Mouse (Mus musculus): Measurements from ENCODE around the gene 2300002M23Rik. TPM values are rescaled to one million over a fixed set of nuclear protein-coding genes. Genes with fewer than 3 reads are reported as not detected.

The 2300002M23Rik gene
- total and polyA plus RNA-seq, 2 experiments from 2014 or later = not detected

- peak overlapping the region; percentile 0; the same call in 1 of the 2 replicates for H3K9ac ChIP-seq (replicated peaks; ENCODE audit: low read depth, low read length)
- H3K4me1 ChIP-seq (ENCODE audit: control insufficient read depth, insufficient read depth) = peaks cover 14% of the 10 kb centered on the region; the same call in 1 of the 2 replicates
- peak; percentile 7 for DNase-seq (ENCODE audit: low spot score)
- ATAC-seq (ENCODE audit: insufficient read depth, low read depth) = no peak; the same call in 1 of the 2 replicates
- peak overlapping the region; percentile 16; the same call in 1 of the 2 replicates for H3K4me3 ChIP-seq (ENCODE audit: low read depth, low read length)
- no peaks in the 10 kb centered on the region for H3K36me3 ChIP-seq (replicated peaks; ENCODE audit: control insufficient read depth, insufficient read depth, low read length)
- H3K27me3 ChIP-seq (ENCODE audit: control insufficient read depth, insufficient read depth, low read length) = no peaks in the 10 kb centered on the region
- H3K27ac ChIP-seq (ENCODE audit: low read depth) = peak overlapping the region; percentile 15; the same call in 1 of the 2 replicates
- TF ChIP-seq EP300 (IDR thresholded peaks at IDR 0.05; ENCODE audit: low read depth) (no peak), CTCF (IDR thresholded peaks at IDR 0.05; ENCODE audit: low read depth) (no peak)
- H3K4me2 ChIP-seq (ENCODE audit: low read depth, low read length) = peak overlapping the region; percentile 37
- no peaks in the 10 kb centered on the region for H3K9me3 ChIP-seq (replicated peaks; ENCODE audit: control insufficient read depth, low read length)
- WGBS = 31% methylated on average over 14 of the region's 14 CpGs
Measured at GRCm38 (mm10) chr17:35543412-35543861, 23.8 kb upstream of the 2300002M23Rik start.

- ATAC-seq (ENCODE audit: insufficient read depth, low read depth) = no peak
- Histone ChIP-seq H3K27ac (ENCODE audit: low read depth) (peak overlapping the region; percentile 15; the same call in 1 of the 2 replicates), H3K9me3 (replicated peaks; ENCODE audit: control insufficient read depth, low read length) (no peaks in the 10 kb centered on the region), H3K4me1 (ENCODE audit: control insufficient read depth, insufficient read depth) (peaks cover 19% of the 10 kb centered on the region), H3K27me3 (ENCODE audit: control insufficient read depth, insufficient read depth, low read length) (no peaks in the 10 kb centered on the region), H3K36me3 (replicated peaks; ENCODE audit: control insufficient read depth, insufficient read depth, low read length) (no peaks in the 10 kb centered on the region), H3K4me2 (ENCODE audit: low read depth, low read length) (no peak overlapping the region), H3K9ac (replicated peaks; ENCODE audit: low read depth, low read length) (no peak overlapping the region), H3K4me3 (ENCODE audit: low read depth, low read length) (no peak overlapping the region)
- no peak for TF ChIP-seq EP300 (IDR thresholded peaks at IDR 0.05; ENCODE audit: low read depth)
- no peak for TF ChIP-seq CTCF (IDR thresholded peaks at IDR 0.05; ENCODE audit: low read depth)
- no peak for DNase-seq (ENCODE audit: low spot score)
- 63% methylated on average over 6 of the region's 6 CpGs for WGBS
Measured at GRCm38 (mm10) chr17:35544001-35544400, 23.2 kb upstream of the 2300002M23Rik start.

DNA sequence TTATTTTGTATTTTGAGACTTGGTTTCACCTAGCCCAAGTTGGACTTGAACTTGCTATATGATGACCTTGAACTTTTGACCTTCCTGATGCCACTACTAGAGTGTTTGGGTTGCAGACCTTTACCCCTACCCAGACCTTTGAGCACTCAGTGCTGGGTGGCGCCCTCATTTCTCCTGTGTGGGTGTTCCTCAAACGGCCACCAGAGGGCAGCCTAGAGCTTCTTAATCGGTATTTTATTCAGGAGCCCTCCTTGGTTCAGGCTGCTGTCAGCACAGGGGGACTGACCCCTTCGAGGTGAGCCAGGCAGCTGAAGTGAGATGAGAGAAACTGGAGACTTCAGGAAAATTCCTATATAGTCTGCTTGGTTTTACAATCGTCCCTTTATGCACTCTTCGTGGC is 22.6 kb upstream of the 2300002M23Rik start:
- ATAC-seq (ENCODE audit: insufficient read depth, low read depth) (no peak), DNase-seq (ENCODE audit: low spot score) (peak; percentile 26)
- TF ChIP-seq CTCF (IDR thresholded peaks at IDR 0.05; ENCODE audit: low read depth) (peak; percentile 68), EP300 (IDR thresholded peaks at IDR 0.05; ENCODE audit: low read depth) (no peak)

GRCm38 (mm10) chr17:35547465-35547864 is 19.8 kb upstream of the 2300002M23Rik start:
- Histone ChIP-seq H3K4me1 (ENCODE audit: control insufficient read depth, insufficient read depth) (peaks cover 43% of the 10 kb centered on the region), H3K27ac (ENCODE audit: low read depth) (no peak overlapping the region), H3K9ac (replicated peaks; ENCODE audit: low read depth, low read length) (no peak overlapping the region), H3K27me3 (ENCODE audit: control insufficient read depth, insufficient read depth, low read length) (no peaks in the 10 kb centered on the region), H3K9me3 (replicated peaks; ENCODE audit: control insufficient read depth, low read length) (no peaks in the 10 kb centered on the region), H3K36me3 (replicated peaks; ENCODE audit: control insufficient read depth, insufficient read depth, low read length) (no peaks in the 10 kb centered on the region), H3K4me3 (ENCODE audit: low read depth, low read length) (no peak overlapping the region), H3K4me2 (ENCODE audit: low read depth, low read length) (no peak overlapping the region)
- TF ChIP-seq EP300 (IDR thresholded peaks at IDR 0.05; ENCODE audit: low read depth) = no peak
- no peak for TF ChIP-seq CTCF (IDR thresholded peaks at IDR 0.05; ENCODE audit: low read depth)
- WGBS = 68% methylated on average over 2 of the region's 2 CpGs
- DNase-seq (ENCODE audit: low spot score) (no peak), ATAC-seq (ENCODE audit: insufficient read depth, low read depth) (no peak)

More for the DNA sequence above, 22.6 kb upstream of the 2300002M23Rik start:
- Histone ChIP-seq H3K9ac (replicated peaks; ENCODE audit: low read depth, low read length) (no peak overlapping the region), H3K4me2 (ENCODE audit: low read depth, low read length) (no peak overlapping the region), H3K36me3 (replicated peaks; ENCODE audit: control insufficient read depth, insufficient read depth, low read length) (no peaks in the 10 kb centered on the region), H3K4me1 (ENCODE audit: control insufficient read depth, insufficient read depth) (peaks cover 22% of the 10 kb centered on the region), H3K9me3 (replicated peaks; ENCODE audit: control insufficient read depth, low read length) (no peaks in the 10 kb centered on the region), H3K27me3 (ENCODE audit: control insufficient read depth, insufficient read depth, low read length) (no peaks in the 10 kb centered on the region), H3K4me3 (ENCODE audit: low read depth, low read length) (no peak overlapping the region), H3K27ac (ENCODE audit: low read depth) (no peak overlapping the region)
- 27% methylated on average over 6 of the region's 6 CpGs for WGBS

DNA sequence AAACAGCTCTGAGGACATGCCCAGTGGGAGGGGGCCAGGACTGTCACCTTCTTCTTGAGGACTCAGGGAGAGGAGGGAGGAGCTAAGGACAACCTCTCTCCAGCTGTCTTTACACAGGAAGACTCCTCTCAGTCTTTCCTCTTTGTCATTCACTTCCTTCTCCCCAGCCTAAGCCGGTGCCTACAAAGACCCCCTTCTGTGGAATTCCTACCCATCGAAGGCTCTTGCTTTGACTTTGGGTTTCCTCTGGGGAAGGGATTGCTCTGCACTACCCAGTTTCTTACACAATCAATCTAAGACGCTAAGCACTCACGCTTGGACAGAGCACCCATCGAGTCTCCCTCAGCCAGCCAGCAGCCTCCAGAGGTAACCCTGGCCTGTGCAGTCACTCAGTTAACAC is 18.6 kb upstream of the 2300002M23Rik start:
- H3K4me1 ChIP-seq (ENCODE audit: control insufficient read depth, insufficient read depth) = peaks cover 35% of the 10 kb centered on the region
- ATAC-seq (ENCODE audit: insufficient read depth, low read depth) = no peak
- TF ChIP-seq EP300 (IDR thresholded peaks at IDR 0.05; ENCODE audit: low read depth) (no peak), CTCF (IDR thresholded peaks at IDR 0.05; ENCODE audit: low read depth) (no peak)
- WGBS = 28% methylated on average over 5 of the region's 5 CpGs
- H3K9ac ChIP-seq (replicated peaks; ENCODE audit: low read depth, low read length) = no peak overlapping the region; the same call in 1 of the 2 replicates
- no peaks in the 10 kb centered on the region for H3K9me3 ChIP-seq (replicated peaks; ENCODE audit: control insufficient read depth, low read length)
- H3K4me2 ChIP-seq (ENCODE audit: low read depth, low read length) = no peak overlapping the region
- H3K27me3 ChIP-seq (ENCODE audit: control insufficient read depth, insufficient read depth, low read length) = no peaks in the 10 kb centered on the region
- H3K27ac ChIP-seq (ENCODE audit: low read depth) = peak overlapping the region; percentile 96
- no peak overlapping the region for H3K4me3 ChIP-seq (ENCODE audit: low read depth, low read length)
- no peak for DNase-seq (ENCODE audit: low spot score)
- no peaks in the 10 kb centered on the region for H3K36me3 ChIP-seq (replicated peaks; ENCODE audit: control insufficient read depth, insufficient read depth, low read length)

Measured in heart, postnatal 0 days (tissue).